Mouse (Mus musculus) midbrain, embryonic 14.5 days (tissue): Measurements from ENCODE around the gene Ttc9c. TPM values are rescaled to one million over a fixed set of nuclear protein-coding genes. Genes with fewer than 3 reads are reported as not detected.
A peak's percentile ranks its signal among the peaks of the same experiment; 100 is the strongest.

ENCODE experiments used
- ATAC-seq: fragments of 200-750 bp; cut with Nextera tagmentation; 2 replicates; pipeline ENCODE4 v1.8.0; 2017; ENCODE audit warnings: moderate number of reproducible peaks, moderate library complexity; ENCODE audit not compliant: low FRiP score, low TSS enrichment
- DNase-seq: peaks from one replicate; pipeline ENCODE4 v3.0.0-alpha.2; 2015
- H3K27ac ChIP-seq: fragments of 300-500 bp; sonication (generic); replicated peaks from 2 replicates; pipeline ENCODE4 v1.5.1; 2014; ENCODE audit warnings: mild to moderate bottlenecking, low read depth, low read length, moderate library complexity
- H3K27me3 ChIP-seq: fragments of 300-500 bp; sonication (generic); 2 replicates; pipeline ENCODE4 v1.6.1; 2014; ENCODE audit warnings: low read length, control low read depth, mixed read lengths; ENCODE audit not compliant: control insufficient read depth, insufficient read depth
- H3K36me3 ChIP-seq: fragments of 300-500 bp; sonication (generic); 2 replicates; pipeline ENCODE4 v1.6.1; 2014; ENCODE audit warnings: low read length, control low read depth; ENCODE audit not compliant: control insufficient read depth, insufficient read depth
- H3K4me1 ChIP-seq: fragments of 300-500 bp; sonication (generic); 2 replicates; pipeline ENCODE4 v1.6.1; 2014; ENCODE audit warnings: mild to moderate bottlenecking, antibody characterized with exemption, low read length, control low read depth; ENCODE audit not compliant: control insufficient read depth, insufficient read depth
- H3K4me2 ChIP-seq: fragments of 300-500 bp; sonication (generic); 2 replicates; pipeline ENCODE4 v1.6.1; 2014; ENCODE audit warnings: mild to moderate bottlenecking, low read length, moderate library complexity
- H3K4me3 ChIP-seq: fragments of 300-500 bp; sonication (generic); replicated peaks from 2 replicates; pipeline ENCODE4 v1.5.1; 2014; ENCODE audit warnings: low read depth, low read length
- H3K9ac ChIP-seq: fragments of 300-500 bp; sonication (generic); replicated peaks from 2 replicates; pipeline ENCODE4 v1.6.1; 2014; ENCODE audit warnings: mild to moderate bottlenecking, low read length, moderate library complexity
- H3K9me3 ChIP-seq: fragments of 300-500 bp; sonication (generic); 2 replicates; pipeline ENCODE4 v1.6.1; 2016; ENCODE audit warnings: low read length, control low read depth, mixed read lengths; ENCODE audit not compliant: control insufficient read depth
- WGBS: fragments of 180-500 bp; shearing (Covaris S2); extraction: QIAGEN DNeasy Blood & Tissue Kit; methylation state at CpG from one replicate; pipeline ENCODE4 v1.1.7; 2014; 5-methylcytosine and 5-hydroxymethylcytosine counted together
- polyA plus RNA-seq: library from polyadenylated mRNA; unstranded; fragments of >200 nt; fragmentation: Nextera tagmentation; extraction: Ambion mirVana; gene quantifications from 2 replicates; pipeline ENCODE4 v1.2.1, GENCODE M21; 2014

Gene Ttc9c
- 37.5 and 55.8 TPM in 2 replicates for polyA plus RNA-seq

DNA sequence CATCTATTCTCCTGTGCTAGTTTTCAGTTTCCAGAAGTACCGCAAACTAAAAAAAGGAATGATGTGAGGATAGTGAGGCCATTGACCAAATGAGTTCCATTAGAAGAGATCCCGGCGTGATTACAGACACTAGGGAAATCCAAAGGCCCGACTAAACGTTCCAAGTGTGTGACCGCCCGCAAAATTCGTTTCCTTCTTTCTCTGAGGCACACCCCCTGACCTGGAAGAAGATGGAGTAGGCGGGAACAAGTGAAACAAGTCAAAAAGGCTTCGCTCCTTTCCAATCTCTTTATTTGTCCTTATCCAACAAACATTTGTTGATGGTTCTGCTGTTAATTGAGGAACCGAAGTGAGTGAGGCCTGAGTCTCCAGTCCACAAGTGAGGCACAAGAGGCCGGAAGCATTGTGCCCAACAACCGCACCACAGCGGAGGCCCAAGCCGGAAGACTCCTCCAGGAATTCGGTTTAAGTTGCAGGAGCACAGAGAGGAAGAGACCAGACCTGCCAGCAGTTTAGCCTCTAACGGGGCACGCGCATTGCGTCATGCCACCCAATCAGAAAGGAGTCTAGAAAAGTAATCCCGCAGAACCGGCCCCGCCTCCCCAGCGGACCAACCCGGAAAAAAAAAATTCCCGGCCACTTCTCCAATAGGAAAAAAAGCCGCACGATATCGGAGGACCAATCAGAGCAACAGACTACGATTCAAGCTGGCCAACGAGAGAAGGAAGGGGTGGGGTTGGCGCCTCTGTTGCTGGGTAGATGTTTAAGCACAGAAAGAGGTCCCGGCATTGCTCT lies at the start of gene Ttc9c:
TSS of gene Ttc9c (minus strand) at position 533 of the 795 bp plus-strand sequence.
- peaks cover 37% of the 10 kb centered on the region for H3K4me1 ChIP-seq
- WGBS, result under 1% methylated on average over 33 of the region's 33 CpGs

DNA sequence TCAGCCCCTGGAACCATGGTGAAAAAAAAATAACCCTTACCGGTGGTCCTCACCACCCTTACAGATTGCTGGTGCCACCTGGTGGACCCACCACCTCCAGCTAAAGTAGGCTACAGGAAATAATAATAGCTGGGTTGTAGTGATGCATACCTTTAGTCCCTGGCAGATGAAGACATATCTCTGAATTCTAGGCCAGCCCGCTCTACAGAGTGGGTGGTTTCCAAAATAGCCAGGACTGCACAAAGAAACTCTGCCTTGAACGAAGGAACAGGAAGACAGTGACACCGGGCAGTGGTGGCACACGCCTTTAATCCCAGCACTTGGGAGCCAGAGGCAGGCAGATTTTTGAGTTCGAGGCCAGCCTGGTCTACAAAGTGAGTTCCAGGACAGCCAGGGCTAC lies 45.1 kb upstream of the Ttc9c start:
- Histone ChIP-seq H3K9ac (no peak overlapping the region), H3K4me3 (no peak overlapping the region), H3K36me3 (no peaks in the 10 kb centered on the region), H3K9me3 (no peaks in the 10 kb centered on the region), H3K4me2 (no peak overlapping the region), H3K27me3 (no peaks in the 10 kb centered on the region), H3K4me1 (no peaks in the 10 kb centered on the region), H3K27ac (no peak overlapping the region)
- WGBS, result 88% methylated on average over 6 of the region's 6 CpGs
- ATAC-seq (no peak), DNase-seq (no peak)

More for the DNA sequence above, at the start of gene Ttc9c:
- peak within 1 kb of the TSS; percentile 98 for H3K4me3 ChIP-seq
- peak within 1 kb of the TSS; percentile 92 for H3K9ac ChIP-seq
- no peaks in the 10 kb centered on the region for H3K27me3 ChIP-seq
- DNase-seq (peak; percentile 99), ATAC-seq (peak; percentile 94)
- H3K27ac ChIP-seq, result peak within 1 kb of the TSS; percentile 94
- H3K36me3 ChIP-seq, result peaks cover 38% of the 10 kb centered on the region
- peak within 1 kb of the TSS; percentile 79 for H3K4me2 ChIP-seq
- H3K9me3 ChIP-seq, result no peaks in the 10 kb centered on the region

GRCm38 (mm10) chr19:8859018-8859417 lies 39.9 kb upstream of the Ttc9c start:
- ATAC-seq, result no peak

GRCm38 (mm10) chr19:8857689-8858088 lies 38.6 kb upstream of the Ttc9c start:
- WGBS, result 47% methylated on average over 4 of the region's 4 CpGs
- Histone ChIP-seq H3K9me3 (no peaks in the 10 kb centered on the region), H3K4me3 (no peak overlapping the region), H3K27ac (no peak overlapping the region), H3K4me2 (no peak overlapping the region), H3K36me3 (no peaks in the 10 kb centered on the region), H3K4me1 (no peaks in the 10 kb centered on the region), H3K9ac (no peak overlapping the region), H3K27me3 (no peaks in the 10 kb centered on the region)
- no peak for ATAC-seq
- peak; percentile 69 for DNase-seq

More at GRCm38 (mm10) chr19:8859018-8859417, 39.9 kb upstream of the Ttc9c start:
- H3K36me3 ChIP-seq, result no peaks in the 10 kb centered on the region
- no peaks in the 10 kb centered on the region for H3K9me3 ChIP-seq
- no peak overlapping the region for H3K4me2 ChIP-seq
- H3K9ac ChIP-seq, result no peak overlapping the region
- peak; percentile 62 for DNase-seq
- no peak overlapping the region for H3K27ac ChIP-seq
- no peaks in the 10 kb centered on the region for H3K4me1 ChIP-seq
- H3K27me3 ChIP-seq, result no peaks in the 10 kb centered on the region
- WGBS, result 12% methylated on average over 1 of the region's 1 CpGs
- no peak overlapping the region for H3K4me3 ChIP-seq

GRCm38 (mm10) chr19:8853117-8853516 lies 34.0 kb upstream of the Ttc9c start:
- no peaks in the 10 kb centered on the region for H3K4me1 ChIP-seq
- ATAC-seq (no peak), DNase-seq (no peak)
- H3K27me3 ChIP-seq, result no peaks in the 10 kb centered on the region
- no peaks in the 10 kb centered on the region for H3K9me3 ChIP-seq
- no peak overlapping the region for H3K4me3 ChIP-seq
- H3K36me3 ChIP-seq, result peaks cover 11% of the 10 kb centered on the region
- H3K4me2 ChIP-seq, result no peak overlapping the region
- H3K27ac ChIP-seq, result no peak overlapping the region
- WGBS, result 85% methylated on average over 3 of the region's 3 CpGs
- no peak overlapping the region for H3K9ac ChIP-seq

DNA sequence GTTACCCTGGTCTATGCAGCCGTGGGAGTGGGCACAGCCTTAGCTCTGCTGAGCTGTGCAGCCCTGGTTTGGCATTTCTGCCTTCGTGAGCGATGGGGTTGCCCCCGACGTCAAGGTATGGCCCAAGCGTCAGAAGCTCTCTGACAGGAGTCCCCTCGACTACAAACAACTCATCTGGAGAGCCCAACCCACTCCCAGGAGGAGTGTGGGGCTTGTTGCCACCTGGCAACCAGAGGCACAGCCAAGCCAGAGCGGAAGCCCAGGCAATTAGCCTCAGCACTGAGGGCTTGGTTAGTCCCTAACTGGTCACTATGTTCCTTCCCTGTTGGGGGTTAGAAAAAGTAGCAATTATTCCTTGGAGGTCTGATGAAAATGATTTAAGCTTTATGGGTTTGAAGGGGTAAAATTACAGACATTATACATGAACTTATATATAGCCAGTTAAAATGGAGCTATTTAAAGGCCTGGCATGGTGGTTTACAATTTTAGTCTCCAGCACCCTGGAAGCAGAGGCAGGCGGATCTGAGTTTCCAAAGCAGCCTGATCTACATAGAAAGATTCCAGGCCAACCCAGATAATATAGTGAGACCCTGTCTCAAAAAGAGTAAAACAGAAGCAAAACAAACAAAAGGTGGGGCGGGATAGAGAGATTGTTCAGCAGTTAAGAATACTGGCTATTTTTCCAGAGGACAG lies 33.2 kb upstream of the Ttc9c start:
- no peak overlapping the region for H3K4me3 ChIP-seq
- peaks cover 17% of the 10 kb centered on the region for H3K36me3 ChIP-seq
- no peaks in the 10 kb centered on the region for H3K27me3 ChIP-seq
- ATAC-seq (no peak), DNase-seq (no peak)
- H3K9me3 ChIP-seq, result no peaks in the 10 kb centered on the region
- no peak overlapping the region for H3K4me2 ChIP-seq
- no peaks in the 10 kb centered on the region for H3K4me1 ChIP-seq
- no peak overlapping the region for H3K27ac ChIP-seq
- WGBS, result 63% methylated on average over 10 of the region's 10 CpGs
- no peak overlapping the region for H3K9ac ChIP-seq

GRCm38 (mm10) chr19:8851639-8852038 lies 32.5 kb upstream of the Ttc9c start:
- Histone ChIP-seq H3K4me1 (no peaks in the 10 kb centered on the region), H3K4me3 (no peak overlapping the region), H3K36me3 (peaks cover 25% of the 10 kb centered on the region), H3K4me2 (no peak overlapping the region), H3K9me3 (no peaks in the 10 kb centered on the region), H3K27me3 (no peaks in the 10 kb centered on the region), H3K9ac (no peak overlapping the region), H3K27ac (no peak overlapping the region)
- DNase-seq (no peak), ATAC-seq (no peak)
- WGBS, result 50% methylated on average over 7 of the region's 7 CpGs

DNA sequence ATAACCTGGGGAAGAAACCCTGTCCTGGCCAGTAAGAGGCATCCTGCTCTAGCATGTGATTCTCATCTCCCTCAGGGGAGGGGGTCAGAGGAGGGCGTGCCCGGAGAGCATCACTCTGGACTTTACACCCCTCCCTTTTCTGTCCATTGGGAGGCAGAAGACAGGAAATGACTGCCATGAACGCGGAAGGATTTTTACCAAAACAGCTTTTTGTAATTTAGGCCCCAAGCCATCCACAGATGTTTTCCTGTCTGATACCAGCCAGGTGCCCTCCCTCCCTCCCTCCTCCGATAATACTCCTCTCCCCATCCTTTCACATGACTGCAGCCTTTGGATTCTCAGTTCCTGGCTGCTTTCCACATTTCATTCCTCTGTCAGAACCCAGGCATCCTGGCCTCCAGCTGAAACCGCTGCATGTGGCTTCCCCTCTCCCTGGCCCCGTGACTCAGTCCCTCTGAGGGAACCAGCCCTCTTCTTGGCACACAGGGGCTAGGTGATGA lies 31.3 kb upstream of the Ttc9c start, which contains the start of gene Lrrn4cl:
TSS of gene Lrrn4cl (plus strand) at position 367 of the 500 bp plus-strand sequence.
- Histone ChIP-seq H3K36me3 (peaks cover 37% of the 10 kb centered on the region), H3K4me1 (no peaks in the 10 kb centered on the region), H3K9me3 (no peaks in the 10 kb centered on the region), H3K27me3 (no peaks in the 10 kb centered on the region), H3K4me2 (no peak within 1 kb of the TSS), H3K9ac (no peak within 1 kb of the TSS), H3K27ac (no peak within 1 kb of the TSS), H3K4me3 (no peak within 1 kb of the TSS)
- 39% methylated on average over 7 of the region's 7 CpGs for WGBS
- peak; percentile 9 for DNase-seq
- ATAC-seq, result no peak
